Mouse (Mus musculus): Measurements from ENCODE around the gene Npr3. TPM values are rescaled to one million over a fixed set of nuclear protein-coding genes. Genes with fewer than 3 reads are reported as not detected.

Gene Npr3
- polyA plus RNA-seq, 1 experiment from 2014 or later: 13.7 TPM

GRCm38 (mm10) chr15:11881822-11882221, 25.3 kb downstream of the Npr3 start:
- no peak for ATAC-seq (ENCODE audit: insufficient number of reproducible peaks, insufficient read depth, low FRiP score, low read depth)
- no peak overlapping the region for H3K4me3 ChIP-seq (ENCODE audit: control insufficient read depth in 1 of 2, insufficient read depth in 1 of 2, low read depth in 1 of 2, low read length in 2 of 2)
- peaks cover 8% of the 10 kb centered on the region; the same call in 1 of the 2 replicates for H3K36me3 ChIP-seq (ENCODE audit: control insufficient read depth, insufficient read depth, low read length)
- H3K9me3 ChIP-seq (ENCODE audit: control insufficient read depth, low read length): no peaks in the 10 kb centered on the region; the same call in 1 of the 2 replicates
- H3K27ac ChIP-seq (replicated peaks in 1 of 2; ENCODE audit: control insufficient read depth in 1 of 2, insufficient read depth in 1 of 2, low read depth in 2 of 2, low read length in 2 of 2): no peak overlapping the region
- WGBS: 89% methylated on average over 6 of the region's 6 CpGs
- no peaks in the 10 kb centered on the region; a peak in 1 of 4 replicates for H3K4me1 ChIP-seq (ENCODE audit: control insufficient read depth in 2 of 2, insufficient read depth in 2 of 2, low read length in 2 of 2)
- H3K9ac ChIP-seq (ENCODE audit: low read length): no peak overlapping the region
- H3K27me3 ChIP-seq (ENCODE audit: control insufficient read depth, insufficient read depth, low read length): no peaks in the 10 kb centered on the region
- no peak overlapping the region for H3K4me2 ChIP-seq (ENCODE audit: low read length)

GRCm38 (mm10) chr15:11878334-11878733, 28.8 kb downstream of the Npr3 start:
- ATAC-seq (ENCODE audit: insufficient number of reproducible peaks, insufficient read depth, low FRiP score, low read depth): peak; percentile 66; the same call in 1 of the 2 replicates
- WGBS: 63% methylated on average over 1 of the region's 1 CpGs
- Histone ChIP-seq H3K27me3 (ENCODE audit: control insufficient read depth, insufficient read depth, low read length) (no peaks in the 10 kb centered on the region), H3K4me2 (ENCODE audit: low read length) (no peak overlapping the region), H3K4me3 (ENCODE audit: control insufficient read depth in 1 of 2, insufficient read depth in 1 of 2, low read depth in 1 of 2, low read length in 2 of 2) (no peak overlapping the region), H3K4me1 (ENCODE audit: control insufficient read depth in 2 of 2, insufficient read depth in 2 of 2, low read length in 2 of 2) (no peaks in the 10 kb centered on the region; a peak in 1 of 4 replicates), H3K9me3 (ENCODE audit: control insufficient read depth, low read length) (peaks cover 6% of the 10 kb centered on the region), H3K36me3 (ENCODE audit: control insufficient read depth, insufficient read depth, low read length) (peaks cover 13% of the 10 kb centered on the region; the same call in 1 of the 2 replicates), H3K27ac (replicated peaks in 1 of 2; ENCODE audit: control insufficient read depth in 1 of 2, insufficient read depth in 1 of 2, low read depth in 2 of 2, low read length in 2 of 2) (peak overlapping the region; percentile 55 to 70; a peak in 3 of 4 replicates), H3K9ac (ENCODE audit: low read length) (no peak overlapping the region)

GRCm38 (mm10) chr15:11877273-11877672, 29.8 kb downstream of the Npr3 start:
- no peak for ATAC-seq (ENCODE audit: insufficient number of reproducible peaks, insufficient read depth, low FRiP score, low read depth)
- Histone ChIP-seq H3K4me3 (ENCODE audit: control insufficient read depth in 1 of 2, insufficient read depth in 1 of 2, low read depth in 1 of 2, low read length in 2 of 2) (no peak overlapping the region), H3K27me3 (ENCODE audit: control insufficient read depth, insufficient read depth, low read length) (no peaks in the 10 kb centered on the region), H3K36me3 (ENCODE audit: control insufficient read depth, insufficient read depth, low read length) (peaks cover 14% of the 10 kb centered on the region; the same call in 1 of the 2 replicates), H3K4me1 (ENCODE audit: control insufficient read depth in 2 of 2, insufficient read depth in 2 of 2, low read length in 2 of 2) (no peaks in the 10 kb centered on the region; a peak in 1 of 4 replicates), H3K4me2 (ENCODE audit: low read length) (no peak overlapping the region), H3K27ac (replicated peaks in 1 of 2; ENCODE audit: control insufficient read depth in 1 of 2, insufficient read depth in 1 of 2, low read depth in 2 of 2, low read length in 2 of 2) (no peak overlapping the region), H3K9ac (ENCODE audit: low read length) (no peak overlapping the region), H3K9me3 (ENCODE audit: control insufficient read depth, low read length) (peaks cover 6% of the 10 kb centered on the region)
- 59% methylated on average over 2 of the region's 2 CpGs for WGBS

- H3K9me3 ChIP-seq (ENCODE audit: control insufficient read depth, low read length): no peaks in the 10 kb centered on the region
Observed at GRCm38 (mm10) chr15:11866918-11867317, 40.2 kb downstream of the Npr3 start.

GRCm38 (mm10) chr15:11863540-11863818, 43.6 kb downstream of the Npr3 start:
- H3K4me2 ChIP-seq (ENCODE audit: low read length): no peak overlapping the region
- no peak overlapping the region for H3K9ac ChIP-seq (ENCODE audit: low read length)
- no peaks in the 10 kb centered on the region for H3K27me3 ChIP-seq (ENCODE audit: control insufficient read depth, insufficient read depth, low read length)
- no peaks in the 10 kb centered on the region; the same call in 1 of the 2 replicates for H3K36me3 ChIP-seq (ENCODE audit: control insufficient read depth, insufficient read depth, low read length)
- H3K4me1 ChIP-seq (ENCODE audit: control insufficient read depth in 2 of 2, insufficient read depth in 2 of 2, low read length in 2 of 2): no peaks in the 10 kb centered on the region
- no peak overlapping the region for H3K4me3 ChIP-seq (ENCODE audit: control insufficient read depth in 1 of 2, insufficient read depth in 1 of 2, low read depth in 1 of 2, low read length in 2 of 2)
- 83% methylated on average over 6 of the region's 6 CpGs for WGBS
- ATAC-seq (ENCODE audit: insufficient number of reproducible peaks, insufficient read depth, low FRiP score, low read depth): no peak
- no peaks in the 10 kb centered on the region for H3K9me3 ChIP-seq (ENCODE audit: control insufficient read depth, low read length)
- no peak overlapping the region for H3K27ac ChIP-seq (replicated peaks in 1 of 2; ENCODE audit: control insufficient read depth in 1 of 2, insufficient read depth in 1 of 2, low read depth in 2 of 2, low read length in 2 of 2)

More at GRCm38 (mm10) chr15:11866918-11867317, 40.2 kb downstream of the Npr3 start:
- Histone ChIP-seq H3K4me1 (ENCODE audit: control insufficient read depth in 2 of 2, insufficient read depth in 2 of 2, low read length in 2 of 2) (no peaks in the 10 kb centered on the region), H3K4me2 (ENCODE audit: low read length) (no peak overlapping the region), H3K4me3 (ENCODE audit: control insufficient read depth in 1 of 2, insufficient read depth in 1 of 2, low read depth in 1 of 2, low read length in 2 of 2) (no peak overlapping the region), H3K27me3 (ENCODE audit: control insufficient read depth, insufficient read depth, low read length) (no peaks in the 10 kb centered on the region), H3K27ac (replicated peaks in 1 of 2; ENCODE audit: control insufficient read depth in 1 of 2, insufficient read depth in 1 of 2, low read depth in 2 of 2, low read length in 2 of 2) (no peak overlapping the region), H3K36me3 (ENCODE audit: control insufficient read depth, insufficient read depth, low read length) (no peaks in the 10 kb centered on the region), H3K9ac (ENCODE audit: low read length) (no peak overlapping the region)
- ATAC-seq (ENCODE audit: insufficient number of reproducible peaks, insufficient read depth, low FRiP score, low read depth): no peak
- 85% methylated on average over 3 of the region's 3 CpGs for WGBS

- Histone ChIP-seq H3K4me3 (ENCODE audit: control insufficient read depth in 1 of 2, insufficient read depth in 1 of 2, low read depth in 1 of 2, low read length in 2 of 2) (no peak overlapping the region), H3K27ac (replicated peaks in 1 of 2; ENCODE audit: control insufficient read depth in 1 of 2, insufficient read depth in 1 of 2, low read depth in 2 of 2, low read length in 2 of 2) (no peak overlapping the region), H3K9ac (ENCODE audit: low read length) (no peak overlapping the region), H3K27me3 (ENCODE audit: control insufficient read depth, insufficient read depth, low read length) (no peaks in the 10 kb centered on the region), H3K36me3 (ENCODE audit: control insufficient read depth, insufficient read depth, low read length) (no peaks in the 10 kb centered on the region; the same call in 1 of the 2 replicates), H3K9me3 (ENCODE audit: control insufficient read depth, low read length) (no peaks in the 10 kb centered on the region), H3K4me2 (ENCODE audit: low read length) (no peak overlapping the region), H3K4me1 (ENCODE audit: control insufficient read depth in 2 of 2, insufficient read depth in 2 of 2, low read length in 2 of 2) (no peaks in the 10 kb centered on the region)
- WGBS: 68% methylated on average over 15 of the region's 15 CpGs
- ATAC-seq (ENCODE audit: insufficient number of reproducible peaks, insufficient read depth, low FRiP score, low read depth): no peak
Observed at GRCm38 (mm10) chr15:11862785-11863539, 44.1 kb downstream of the Npr3 start.

- Histone ChIP-seq H3K4me2 (ENCODE audit: low read length) (no peak overlapping the region), H3K27me3 (ENCODE audit: control insufficient read depth, insufficient read depth, low read length) (no peaks in the 10 kb centered on the region), H3K4me1 (ENCODE audit: control insufficient read depth in 2 of 2, insufficient read depth in 2 of 2, low read length in 2 of 2) (no peaks in the 10 kb centered on the region), H3K27ac (replicated peaks in 1 of 2; ENCODE audit: control insufficient read depth in 1 of 2, insufficient read depth in 1 of 2, low read depth in 2 of 2, low read length in 2 of 2) (no peak overlapping the region), H3K9me3 (ENCODE audit: control insufficient read depth, low read length) (no peaks in the 10 kb centered on the region), H3K36me3 (ENCODE audit: control insufficient read depth, insufficient read depth, low read length) (no peaks in the 10 kb centered on the region; the same call in 1 of the 2 replicates), H3K9ac (ENCODE audit: low read length) (no peak overlapping the region), H3K4me3 (ENCODE audit: control insufficient read depth in 1 of 2, insufficient read depth in 1 of 2, low read depth in 1 of 2, low read length in 2 of 2) (no peak overlapping the region)
- 90% methylated on average over 7 of the region's 7 CpGs for WGBS
- ATAC-seq (ENCODE audit: insufficient number of reproducible peaks, insufficient read depth, low FRiP score, low read depth): no peak
Observed at GRCm38 (mm10) chr15:11862253-11862652, 44.8 kb downstream of the Npr3 start.

GRCm38 (mm10) chr15:11860259-11860658, 46.8 kb downstream of the Npr3 start:
- ATAC-seq (ENCODE audit: insufficient number of reproducible peaks, insufficient read depth, low FRiP score, low read depth): no peak
- Histone ChIP-seq H3K9me3 (ENCODE audit: control insufficient read depth, low read length) (no peaks in the 10 kb centered on the region), H3K27me3 (ENCODE audit: control insufficient read depth, insufficient read depth, low read length) (no peaks in the 10 kb centered on the region), H3K4me2 (ENCODE audit: low read length) (no peak overlapping the region), H3K9ac (ENCODE audit: low read length) (no peak overlapping the region), H3K27ac (replicated peaks in 1 of 2; ENCODE audit: control insufficient read depth in 1 of 2, insufficient read depth in 1 of 2, low read depth in 2 of 2, low read length in 2 of 2) (no peak overlapping the region), H3K4me1 (ENCODE audit: control insufficient read depth in 2 of 2, insufficient read depth in 2 of 2, low read length in 2 of 2) (no peaks in the 10 kb centered on the region), H3K36me3 (ENCODE audit: control insufficient read depth, insufficient read depth, low read length) (no peaks in the 10 kb centered on the region; the same call in 1 of the 2 replicates), H3K4me3 (ENCODE audit: control insufficient read depth in 1 of 2, insufficient read depth in 1 of 2, low read depth in 1 of 2, low read length in 2 of 2) (no peak overlapping the region)
- WGBS: 75% methylated on average over 2 of the region's 2 CpGs
